Mouse (Mus musculus) neural tube, embryonic 11.5 days (tissue): ENCODE measurements around the gene Ick. TPM values are rescaled to one million over a fixed set of nuclear protein-coding genes. Genes with fewer than 3 reads are reported as not detected.

Experiments
- ATAC-seq: fragments of 200-750 bp; cut with Nextera tagmentation; 2 replicates; pipeline ENCODE4 v1.8.0; 2017; ENCODE audit warnings: moderate number of reproducible peaks, mild to moderate bottlenecking, moderate TSS enrichment, moderate library complexity; ENCODE audit not compliant: insufficient read depth, low FRiP score, low TSS enrichment
- DNase-seq: peaks from one replicate; pipeline ENCODE4 v3.0.0-alpha.2; 2015; ENCODE audit warnings: low spot score
- H3K27ac ChIP-seq: fragments of 300-500 bp; sonication (generic); 2 replicates; pipeline ENCODE4 v1.5.1; 2014; ENCODE audit warnings: low read depth, mild to moderate bottlenecking, low read length
- H3K27me3 ChIP-seq: fragments of 300-500 bp; sonication (generic); 2 replicates; pipeline ENCODE4 v1.6.1; 2014; ENCODE audit warnings: mild to moderate bottlenecking, low read length, mixed read lengths; ENCODE audit not compliant: control insufficient read depth, insufficient read depth
- H3K36me3 ChIP-seq: fragments of 300-500 bp; sonication (generic); 2 replicates; pipeline ENCODE4 v1.6.1; 2014; ENCODE audit warnings: mild to moderate bottlenecking, low read length, moderate library complexity, mixed read lengths; ENCODE audit not compliant: control insufficient read depth, insufficient read depth
- H3K4me1 ChIP-seq: fragments of 300-500 bp; sonication (generic); 2 replicates; pipeline ENCODE4 v1.6.1; 2014; ENCODE audit warnings: low read length, mixed read lengths; ENCODE audit not compliant: control insufficient read depth, insufficient read depth
- H3K4me2 ChIP-seq: fragments of 300-500 bp; sonication (generic); 2 replicates; pipeline ENCODE4 v1.6.1; 2014; ENCODE audit warnings: low read depth, mild to moderate bottlenecking, moderate library complexity
- H3K4me3 ChIP-seq: fragments of 300-500 bp; sonication (generic); 2 replicates; pipeline ENCODE4 v1.5.1; 2014; ENCODE audit warnings: low read depth, low read length
- H3K9ac ChIP-seq: fragments of 300-500 bp; sonication (generic); 2 replicates; pipeline ENCODE4 v1.6.1; 2014; ENCODE audit warnings: mild to moderate bottlenecking, low read length
- H3K9me3 ChIP-seq: fragments of 300-500 bp; sonication (generic); 2 replicates; pipeline ENCODE4 v1.6.1; 2016; ENCODE audit warnings: low read length; ENCODE audit not compliant: control insufficient read depth
- WGBS: fragments of 180-500 bp; shearing (Covaris S2); extraction: QIAGEN DNeasy Blood & Tissue Kit; methylation state at CpG from one replicate; pipeline ENCODE4 v1.1.7; 2014; 5-methylcytosine and 5-hydroxymethylcytosine counted together
- polyA plus RNA-seq: library from polyadenylated mRNA; unstranded; fragments of >200 nt; fragmentation: Nextera tagmentation; extraction: Ambion mirVana; gene quantifications from 2 replicates; pipeline ENCODE4 v1.2.1, GENCODE M21; 2014

Ick gene
- polyA plus RNA-seq, 1 experiment from 2014 or later, result 35.9 TPM

- no peaks in the 10 kb centered on the region; the same call in 1 of the 2 replicates for H3K36me3 ChIP-seq
- no peak overlapping the region for H3K4me2 ChIP-seq
- H3K9me3 ChIP-seq, result no peaks in the 10 kb centered on the region
- no peak for DNase-seq
- ATAC-seq, result no peak
- H3K27me3 ChIP-seq, result no peaks in the 10 kb centered on the region
- H3K4me3 ChIP-seq, result no peak overlapping the region
- H3K27ac ChIP-seq, result no peak overlapping the region
- WGBS, result 77% methylated on average over 6 of the region's 6 CpGs
- no peaks in the 10 kb centered on the region for H3K4me1 ChIP-seq
- no peak overlapping the region for H3K9ac ChIP-seq
These were observed 13.0 kb downstream of the Ick start for GRCm38 (mm10) chr9:78121985-78122384.

GRCm38 (mm10) chr9:78122939-78123712, 14.1 kb downstream of the Ick start:
- Histone ChIP-seq H3K4me1 (no peaks in the 10 kb centered on the region), H3K27me3 (no peaks in the 10 kb centered on the region), H3K9ac (no peak overlapping the region), H3K9me3 (no peaks in the 10 kb centered on the region), H3K4me2 (no peak overlapping the region), H3K27ac (no peak overlapping the region), H3K36me3 (no peaks in the 10 kb centered on the region; the same call in 1 of the 2 replicates), H3K4me3 (no peak overlapping the region)
- DNase-seq, result no peak
- no peak for ATAC-seq
- 91% methylated on average over 7 of the region's 7 CpGs for WGBS

GRCm38 (mm10) chr9:78124297-78124696, 15.3 kb downstream of the Ick start:
- no peak for ATAC-seq
- H3K9me3 ChIP-seq, result no peaks in the 10 kb centered on the region
- no peak overlapping the region for H3K27ac ChIP-seq
- WGBS, result 90% methylated on average over 6 of the region's 6 CpGs
- no peak overlapping the region for H3K4me3 ChIP-seq
- H3K9ac ChIP-seq, result no peak overlapping the region
- no peaks in the 10 kb centered on the region for H3K4me1 ChIP-seq
- no peaks in the 10 kb centered on the region; the same call in 1 of the 2 replicates for H3K36me3 ChIP-seq
- H3K27me3 ChIP-seq, result no peaks in the 10 kb centered on the region
- H3K4me2 ChIP-seq, result no peak overlapping the region
- DNase-seq, result no peak

- DNase-seq (no peak), ATAC-seq (no peak)
- Histone ChIP-seq H3K9ac (no peak overlapping the region), H3K36me3 (peaks cover under 1% of the 10 kb centered on the region; the same call in 1 of the 2 replicates), H3K9me3 (no peaks in the 10 kb centered on the region), H3K27me3 (no peaks in the 10 kb centered on the region), H3K4me3 (no peak overlapping the region), H3K4me2 (no peak overlapping the region), H3K27ac (no peak overlapping the region), H3K4me1 (no peaks in the 10 kb centered on the region)
- 79% methylated on average over 6 of the region's 6 CpGs for WGBS
These were observed 17.0 kb downstream of the Ick start for GRCm38 (mm10) chr9:78126007-78126406.

- no peaks in the 10 kb centered on the region for H3K9me3 ChIP-seq
- 78% methylated on average over 10 of the region's 10 CpGs for WGBS
- no peak overlapping the region for H3K9ac ChIP-seq
- H3K4me1 ChIP-seq, result no peaks in the 10 kb centered on the region
- no peaks in the 10 kb centered on the region for H3K27me3 ChIP-seq
- no peak for ATAC-seq
- H3K4me3 ChIP-seq, result no peak overlapping the region
- no peak for DNase-seq
- H3K4me2 ChIP-seq, result no peak overlapping the region
- peaks cover 4% of the 10 kb centered on the region; the same call in 1 of the 2 replicates for H3K36me3 ChIP-seq
- no peak overlapping the region for H3K27ac ChIP-seq
These were observed 17.7 kb downstream of the Ick start for GRCm38 (mm10) chr9:78126643-78127042.

GRCm38 (mm10) chr9:78135658-78136057, 26.7 kb downstream of the Ick start:
- Histone ChIP-seq H3K4me2 (no peak overlapping the region), H3K27ac (no peak overlapping the region), H3K4me3 (no peak overlapping the region), H3K9ac (no peak overlapping the region), H3K4me1 (no peaks in the 10 kb centered on the region), H3K9me3 (no peaks in the 10 kb centered on the region), H3K36me3 (peaks cover 15% of the 10 kb centered on the region), H3K27me3 (no peaks in the 10 kb centered on the region)
- DNase-seq, result no peak
- 63% methylated on average over 7 of the region's 7 CpGs for WGBS
- ATAC-seq, result no peak

GRCm38 (mm10) chr9:78138044-78138676, 29.2 kb downstream of the Ick start:
- Histone ChIP-seq H3K9ac (no peak overlapping the region), H3K27me3 (no peaks in the 10 kb centered on the region), H3K9me3 (no peaks in the 10 kb centered on the region; the same call in 1 of the 2 replicates), H3K4me2 (no peak overlapping the region), H3K36me3 (peaks cover 15% of the 10 kb centered on the region), H3K4me1 (no peaks in the 10 kb centered on the region), H3K4me3 (no peak overlapping the region), H3K27ac (no peak overlapping the region)
- 94% methylated on average over 9 of the region's 9 CpGs for WGBS
- no peak for DNase-seq
- no peak for ATAC-seq

- H3K9ac ChIP-seq, result no peak overlapping the region
- ATAC-seq, result no peak
- no peak overlapping the region for H3K4me2 ChIP-seq
- no peak overlapping the region for H3K4me3 ChIP-seq
- WGBS, result 83% methylated on average over 4 of the region's 4 CpGs
- no peaks in the 10 kb centered on the region; the same call in 1 of the 2 replicates for H3K9me3 ChIP-seq
- H3K36me3 ChIP-seq, result peaks cover 11% of the 10 kb centered on the region
- DNase-seq, result no peak
- no peak overlapping the region for H3K27ac ChIP-seq
- H3K4me1 ChIP-seq, result no peaks in the 10 kb centered on the region
- no peaks in the 10 kb centered on the region for H3K27me3 ChIP-seq
These were observed 30.5 kb downstream of the Ick start for GRCm38 (mm10) chr9:78139463-78139862.

GRCm38 (mm10) chr9:78146099-78146498, 37.1 kb downstream of the Ick start:
- Histone ChIP-seq H3K4me2 (no peak overlapping the region), H3K4me3 (no peak overlapping the region), H3K9ac (no peak overlapping the region), H3K27me3 (no peaks in the 10 kb centered on the region), H3K9me3 (no peaks in the 10 kb centered on the region; the same call in 1 of the 2 replicates), H3K36me3 (peaks cover 11% of the 10 kb centered on the region), H3K4me1 (peaks cover 2% of the 10 kb centered on the region; the same call in 1 of the 2 replicates), H3K27ac (no peak overlapping the region)
- ATAC-seq (no peak), DNase-seq (no peak)
- WGBS, result 82% methylated on average over 4 of the region's 4 CpGs
